Comparison of ENCODE assay signal across 8 mouse cellular contexts in genomic region chr5:145116916-145117315, GRCm38 (mm10). TPM values are rescaled to one million over a fixed set of nuclear protein-coding genes. Genes with fewer than 3 reads are reported as not detected.
A peak's percentile ranks its signal among the peaks of the same experiment; 100 is the strongest.
DNase-seq lines count a peak whose midpoint lies in the region; ATAC-seq and TF ChIP-seq lines count a peak whose summit lies in the region.

No protein-coding gene starts in this region.

- H3K4me2 ChIP-seq in forebrain, embryonic 12.5 days = no peak overlapping the region
- peak overlapping the region; percentile 34 for H3K4me2 ChIP-seq in heart, postnatal 0 days (ENCODE audit: low read depth, low read length)
- peak overlapping the region; percentile 85 for H3K4me2 ChIP-seq in limb, embryonic 14.5 days (replicated peaks; ENCODE audit: low read depth, low read length, severe bottlenecking)
- H3K4me2 ChIP-seq in myocyte (ENCODE audit: low read depth) = peak overlapping the region; percentile 79

- H3K79me2 ChIP-seq in MEL (ENCODE audit: control insufficient read depth, insufficient read depth, low read length, poor library complexity) (peaks cover 58% of the 10 kb centered on the region), myocyte (ENCODE audit: control insufficient read depth, insufficient read depth) (peaks cover 65% of the 10 kb centered on the region)

- peaks cover 18% of the 10 kb centered on the region for H3K4me1 ChIP-seq in forebrain, embryonic 10.5 days
- peaks cover 11% of the 10 kb centered on the region; the same call in 1 of the 2 replicates for H3K4me1 ChIP-seq in forebrain, embryonic 12.5 days
- peaks cover 4 to 18% of the 10 kb centered on the region in 2 experiments; a peak in 3 of 4 replicates for H3K4me1 ChIP-seq in MEL (ENCODE audit: control insufficient read depth in 1 of 2, insufficient read depth in 2 of 2, low read length in 2 of 2)
- H3K4me1 ChIP-seq in heart, postnatal 0 days (ENCODE audit: control insufficient read depth, insufficient read depth) = 0 out of 2 replicates have a peak, but pooled peaks cover 5% of the 10 kb centered on the region
- H3K4me1 ChIP-seq in limb, embryonic 14.5 days (ENCODE audit: control insufficient read depth, insufficient read depth, low read length) = peaks cover 21% of the 10 kb centered on the region
- H3K4me1 ChIP-seq in thymus, adult 2 months (replicated peaks; ENCODE audit: control insufficient read depth, insufficient read depth, low read length) = peaks cover 22% of the 10 kb centered on the region

- H3K27ac ChIP-seq in forebrain, embryonic 10.5 days = no peak overlapping the region
- H3K27ac ChIP-seq in forebrain, embryonic 12.5 days = no peak overlapping the region
- peak overlapping the region; percentile 82 for H3K27ac ChIP-seq in MEL (ENCODE audit: control insufficient read depth, low read depth, low read length)
- H3K27ac ChIP-seq in heart, postnatal 0 days (ENCODE audit: low read depth) = peak overlapping the region; percentile 87
- peak overlapping the region; percentile 62 for H3K27ac ChIP-seq in limb, embryonic 14.5 days (replicated peaks; ENCODE audit: low read depth, low read length)
- peak overlapping the region; percentile 96 for H3K27ac ChIP-seq in thymus, adult 2 months (ENCODE audit: control insufficient read depth, insufficient read depth, low read length)

- no peak overlapping the region for H3ac ChIP-seq in myocyte (ENCODE audit: control insufficient read depth, insufficient read length)

- 0 out of 4 replicates have a peak, but pooled peaks of 1 of the 2 experiments have one; percentile 8 for TF ChIP-seq EP300 in MEL (IDR thresholded peaks at IDR 0.05; ENCODE audit: low read depth in 1 of 2, low read length in 2 of 2)
- TF ChIP-seq EP300 in heart, postnatal 0 days (IDR thresholded peaks at IDR 0.05; ENCODE audit: low read depth) = no peak

- TF ChIP-seq CTCF in MEL (IDR thresholded peaks at IDR 0.05 in 2 of 3, conservative IDR thresholded peaks at IDR 0.05 in 1 of 3; ENCODE audit: control insufficient read depth in 1 of 3, insufficient read depth in 1 of 3, low read depth in 2 of 3, low read length in 3 of 3, poor library complexity in 1 of 3, severe bottlenecking in 1 of 3) = peak; percentile 58 to 73 (median 69)
- TF ChIP-seq CTCF in heart, postnatal 0 days (IDR thresholded peaks at IDR 0.05; ENCODE audit: low read depth) = peak; percentile 60
- TF ChIP-seq CTCF in thymus, adult 2 months (IDR thresholded peaks at IDR 0.05; ENCODE audit: borderline replicate concordance, control insufficient read depth, extremely low read depth, insufficient read depth, low read length, poor library complexity) = peak; percentile 85

- ATAC-seq in forebrain, embryonic 12.5 days (ENCODE audit: low FRiP score) = no peak
- ATAC-seq in heart, postnatal 0 days (ENCODE audit: insufficient read depth, low read depth) = peak; percentile 39
- no peak for ATAC-seq in limb, embryonic 14.5 days (ENCODE audit: low FRiP score, low read depth)

- no peak overlapping the region for H3K9ac ChIP-seq in forebrain, embryonic 12.5 days
- peak overlapping the region; percentile 66 for H3K9ac ChIP-seq in MEL (ENCODE audit: control insufficient read depth, low read depth, low read length, poor library complexity, severe bottlenecking)
- no peak overlapping the region; the same call in 1 of the 2 replicates for H3K9ac ChIP-seq in heart, postnatal 0 days (replicated peaks; ENCODE audit: low read depth, low read length)
- H3K9ac ChIP-seq in limb, embryonic 14.5 days (ENCODE audit: low read depth, low read length, severe bottlenecking) = no peak overlapping the region

- H3K36me3 ChIP-seq in forebrain, embryonic 10.5 days (replicated peaks) = peaks cover 5% of the 10 kb centered on the region; the same call in 1 of the 2 replicates
- no peaks in the 10 kb centered on the region for H3K36me3 ChIP-seq in forebrain, embryonic 12.5 days (replicated peaks)
- H3K36me3 ChIP-seq in MEL (ENCODE audit: control insufficient read depth in 1 of 2, insufficient read depth in 2 of 2, low read length in 2 of 2) (peaks cover 3 to 13% of the 10 kb centered on the region in 2 experiments), myocyte (ENCODE audit: control insufficient read depth, insufficient read depth) (no peaks in the 10 kb centered on the region)
- H3K36me3 ChIP-seq in heart, postnatal 0 days (replicated peaks; ENCODE audit: control insufficient read depth, insufficient read depth, low read length) = no peaks in the 10 kb centered on the region
- H3K36me3 ChIP-seq in limb, embryonic 14.5 days (ENCODE audit: control insufficient read depth, insufficient read depth, low read length) = 0 out of 2 replicates have a peak, but pooled peaks cover 6% of the 10 kb centered on the region
- 0 out of 2 replicates have a peak, but pooled peaks cover 2% of the 10 kb centered on the region for H3K36me3 ChIP-seq in thymus, adult 2 months (ENCODE audit: control insufficient read depth, insufficient read depth, low read length)

- WGBS in forebrain, embryonic 10.5 days = 45% methylated on average over 10 of the region's 10 CpGs
- 47% methylated on average over 10 of the region's 10 CpGs for WGBS in forebrain, embryonic 12.5 days
- WGBS in heart, postnatal 0 days = 35% methylated on average over 10 of the region's 10 CpGs
- 53% methylated on average over 10 of the region's 10 CpGs for WGBS in limb, embryonic 14.5 days
- WGBS in thymus, adult 2 months = 62% methylated on average over 10 of the region's 10 CpGs

- H3K4me3 ChIP-seq in forebrain, embryonic 10.5 days = no peak overlapping the region
- H3K4me3 ChIP-seq in forebrain, embryonic 12.5 days (replicated peaks) = no peak overlapping the region
- H3K4me3 ChIP-seq in MEL (ENCODE audit: control insufficient read depth in 1 of 2, insufficient read depth in 1 of 2, low read depth in 2 of 2, low read length in 2 of 2) (peak overlapping the region; percentile 36; a peak in 3 of 4 replicates), myocyte (peak overlapping the region; percentile 84)
- 0 out of 2 replicates have a peak overlapping the region, but pooled peaks have one; percentile 4 for H3K4me3 ChIP-seq in heart, postnatal 0 days (ENCODE audit: low read depth, low read length)
- H3K4me3 ChIP-seq in limb, embryonic 14.5 days (replicated peaks; ENCODE audit: low read length) = 0 out of 2 replicates have a peak overlapping the region, but pooled peaks have one; percentile 4
- H3K4me3 ChIP-seq in thymus, adult 2 months (ENCODE audit: control insufficient read depth, insufficient read depth, low read length) = peak overlapping the region; percentile 31

- H3K9me3 ChIP-seq in forebrain, embryonic 10.5 days = no peaks in the 10 kb centered on the region
- 0 out of 2 replicates have a peak, but pooled peaks cover 3% of the 10 kb centered on the region for H3K9me3 ChIP-seq in forebrain, embryonic 12.5 days
- H3K9me3 ChIP-seq in MEL (replicated peaks; ENCODE audit: insufficient read depth, low read length) = no peaks in the 10 kb centered on the region
- H3K9me3 ChIP-seq in heart, postnatal 0 days (replicated peaks; ENCODE audit: control insufficient read depth, low read length) = no peaks in the 10 kb centered on the region
- 0 out of 2 replicates have a peak, but pooled peaks cover 5% of the 10 kb centered on the region for H3K9me3 ChIP-seq in limb, embryonic 14.5 days (ENCODE audit: control insufficient read depth, low read length)

- TF ChIP-seq RAD21 in MEL (IDR thresholded peaks at IDR 0.05; ENCODE audit: low read depth, low read length) = peak; percentile 23

- peaks cover 38% of the 10 kb centered on the region for H3K27me3 ChIP-seq in forebrain, embryonic 10.5 days (ENCODE audit: poor library complexity, severe bottlenecking)
- peaks cover 39% of the 10 kb centered on the region for H3K27me3 ChIP-seq in forebrain, embryonic 12.5 days
- H3K27me3 ChIP-seq in MEL (ENCODE audit: control insufficient read depth in 1 of 2, insufficient read depth in 2 of 2, low read length in 2 of 2) (no peaks in the 10 kb centered on the region), myocyte (ENCODE audit: control insufficient read depth, insufficient read depth, insufficient read length) (no peaks in the 10 kb centered on the region)
- H3K27me3 ChIP-seq in heart, postnatal 0 days (ENCODE audit: control insufficient read depth, insufficient read depth, low read length) = no peaks in the 10 kb centered on the region
- H3K27me3 ChIP-seq in limb, embryonic 14.5 days (ENCODE audit: control insufficient read depth, insufficient read depth, low read length) = no peaks in the 10 kb centered on the region
- no peaks in the 10 kb centered on the region for H3K27me3 ChIP-seq in thymus, adult 2 months (ENCODE audit: control insufficient read depth, insufficient read depth, low read length)

- no peak for TF ChIP-seq POLR2A in MEL (IDR thresholded peaks at IDR 0.05; ENCODE audit: control insufficient read depth in 1 of 2, insufficient read depth in 1 of 2, low read depth in 1 of 2, low read length in 2 of 2, poor library complexity in 1 of 2)
- no peak for TF ChIP-seq POLR2A in limb, embryonic 14.5 days (IDR thresholded peaks at IDR 0.05; ENCODE audit: borderline replicate concordance, extremely low read depth, insufficient read depth, insufficient read length)
- no peak for TF ChIP-seq POLR2A in myocyte (IDR thresholded peaks at IDR 0.05; ENCODE audit: insufficient read length, low read depth)
- TF ChIP-seq POLR2A in thymus, adult 2 months (IDR thresholded peaks at IDR 0.05; ENCODE audit: control insufficient read depth, extremely low read depth, insufficient read depth, low read length, poor library complexity) = no peak

- DNase-seq in forebrain, embryonic 10.5 days (ENCODE audit: extremely low spot score, low spot score) = peak; percentile 50
- DNase-seq in MEL (ENCODE audit: low read depth, low spot score) = peak; percentile 71
- DNase-seq in embryo, embryonic 11 days = peak; percentile 67
- no peak for DNase-seq in heart, postnatal 0 days (ENCODE audit: low spot score)
- peak; percentile 44 for DNase-seq in limb, embryonic 14.5 days (ENCODE audit: low spot score)
- peak; percentile 72 for DNase-seq in thymus, adult 2 months

RNA-seq across cellular contexts. Expression of gene Arpc1b, which starts 2.9 kb away (rescaled TPM):
- 82.9 and 83.4 TPM in 2 replicates for polyA plus RNA-seq in forebrain, embryonic 10.5 days (2016; fragmentation: Nextera tagmentation; extraction: Ambion mirVana)
- polyA plus RNA-seq in forebrain, embryonic 12.5 days (2016; fragmentation: Nextera tagmentation; extraction: Ambion mirVana) = 52.2 and 65.6 TPM in 2 replicates
- 432 and 582 TPM in 2 replicates for total RNA-seq in MEL (2012; rRNA removed)
- polyA plus RNA-seq in MEL (2012; ENCODE audit: insufficient read depth in 1 of 2, insufficient read length in 2 of 2, low read depth in 1 of 2, low replicate concordance in 2 of 2, missing spikeins in 1 of 2) (100 to 1,000 TPM; 143 to 708 TPM), myocyte (2012; fragmentation: generic; extraction: Trizol) (482 TPM)
- 105 and 267 TPM in 2 replicates for total RNA-seq in heart, postnatal 0 days (2014; rRNA removed; ENCODE audit: low replicate concordance)
- 179 and 181 TPM in 2 replicates for polyA plus RNA-seq in heart, postnatal 0 days (2015; fragmentation: Nextera tagmentation; extraction: Ambion mirVana)
- 324 and 340 TPM in 2 replicates for polyA plus RNA-seq in limb, embryonic 14.5 days (2012; rRNA removed)
- 214 and 217 TPM in 2 replicates for polyA plus RNA-seq in limb, embryonic 14.5 days (2014; fragmentation: Nextera tagmentation; extraction: Ambion mirVana)
- polyA plus RNA-seq in thymus, adult 2 months (2012; rRNA removed) = 859 and 863 TPM in 2 replicates

RNA-seq across cellular contexts. Expression of gene Pdap1, which starts 23.1 kb away (rescaled TPM):
- 148 and 151 TPM in 2 replicates for polyA plus RNA-seq in forebrain, embryonic 10.5 days (2016; fragmentation: Nextera tagmentation; extraction: Ambion mirVana)
- polyA plus RNA-seq in forebrain, embryonic 12.5 days (2016; fragmentation: Nextera tagmentation; extraction: Ambion mirVana) = 154 and 155 TPM in 2 replicates
- total RNA-seq in MEL (2012; rRNA removed) = 104 and 106 TPM in 2 replicates
- 100 to 1,000 TPM in 1 of 2 experiments, not detected in 1; 301 TPM for polyA plus RNA-seq in MEL (2012; ENCODE audit: insufficient read depth in 1 of 2, insufficient read length in 2 of 2, low read depth in 1 of 2, low replicate concordance in 2 of 2, missing spikeins in 1 of 2)
- 8.6 and 15.9 TPM in 2 replicates for total RNA-seq in heart, postnatal 0 days (2014; rRNA removed; ENCODE audit: low replicate concordance)
- polyA plus RNA-seq in heart, postnatal 0 days (2015; fragmentation: Nextera tagmentation; extraction: Ambion mirVana) = 58.0 and 58.1 TPM in 2 replicates
- 60.3 and 114 TPM in 2 replicates for polyA plus RNA-seq in limb, embryonic 14.5 days (2012; rRNA removed)
- 91.5 and 99.3 TPM in 2 replicates for polyA plus RNA-seq in limb, embryonic 14.5 days (2014; fragmentation: Nextera tagmentation; extraction: Ambion mirVana)
- polyA plus RNA-seq in myocyte (2012; fragmentation: generic; extraction: Trizol) = 98.9 TPM
- 35.6 and 36.2 TPM in 2 replicates for polyA plus RNA-seq in thymus, adult 2 months (2012; rRNA removed)

RNA-seq across cellular contexts. Expression of gene Bud31, which starts 23.2 kb away (rescaled TPM):
- 250 and 253 TPM in 2 replicates for polyA plus RNA-seq in forebrain, embryonic 10.5 days (2016; fragmentation: Nextera tagmentation; extraction: Ambion mirVana)
- 225 and 235 TPM in 2 replicates for polyA plus RNA-seq in forebrain, embryonic 12.5 days (2016; fragmentation: Nextera tagmentation; extraction: Ambion mirVana)
- 203 and 207 TPM in 2 replicates for total RNA-seq in MEL (2012; rRNA removed)
- polyA plus RNA-seq in MEL (2012; ENCODE audit: insufficient read depth in 1 of 2, insufficient read length in 2 of 2, low read depth in 1 of 2, low replicate concordance in 2 of 2, missing spikeins in 1 of 2) (100 to 1,000 TPM in 1 of 2 experiments, not detected in 1; 193 TPM), myocyte (2012; fragmentation: generic; extraction: Trizol) (130 TPM)
- 61.2 and 91.1 TPM in 2 replicates for total RNA-seq in heart, postnatal 0 days (2014; rRNA removed; ENCODE audit: low replicate concordance)
- 119 and 121 TPM in 2 replicates for polyA plus RNA-seq in heart, postnatal 0 days (2015; fragmentation: Nextera tagmentation; extraction: Ambion mirVana)
- polyA plus RNA-seq in limb, embryonic 14.5 days (2012; rRNA removed) = 116 and 147 TPM in 2 replicates
- 191 and 197 TPM in 2 replicates for polyA plus RNA-seq in limb, embryonic 14.5 days (2014; fragmentation: Nextera tagmentation; extraction: Ambion mirVana)
- 73.3 and 105 TPM in 2 replicates for polyA plus RNA-seq in thymus, adult 2 months (2012; rRNA removed)

RNA-seq across cellular contexts. Expression of gene Kpna7, which starts 33.1 kb away (rescaled TPM):
- polyA plus RNA-seq in forebrain, embryonic 10.5 days (2016; fragmentation: Nextera tagmentation; extraction: Ambion mirVana) = not detected in 2 replicates
- not detected in 2 replicates for polyA plus RNA-seq in forebrain, embryonic 12.5 days (2016; fragmentation: Nextera tagmentation; extraction: Ambion mirVana)
- total RNA-seq in MEL (2012; rRNA removed) = 0.35 and 2.5 TPM in 2 replicates
- polyA plus RNA-seq in MEL (2012; ENCODE audit: insufficient read depth in 1 of 2, insufficient read length in 2 of 2, low read depth in 1 of 2, low replicate concordance in 2 of 2, missing spikeins in 1 of 2) (1 to 10 TPM in 1 of 2 experiments, not detected in 1; 2.2 TPM), myocyte (2012; fragmentation: generic; extraction: Trizol) (not detected)
- total RNA-seq in heart, postnatal 0 days (2014; rRNA removed; ENCODE audit: low replicate concordance) = not detected in 2 replicates
- polyA plus RNA-seq in heart, postnatal 0 days (2015; fragmentation: Nextera tagmentation; extraction: Ambion mirVana) = not detected in 2 replicates
- not detected in 2 replicates for polyA plus RNA-seq in limb, embryonic 14.5 days (2012; rRNA removed)
- polyA plus RNA-seq in limb, embryonic 14.5 days (2014; fragmentation: Nextera tagmentation; extraction: Ambion mirVana) = not detected in 2 replicates
- 0.27 and 0.41 TPM in 2 replicates for polyA plus RNA-seq in thymus, adult 2 months (2012; rRNA removed)

RNA-seq across cellular contexts. Expression of gene Arpc1a, which starts 33.3 kb away (rescaled TPM):
- polyA plus RNA-seq in forebrain, embryonic 10.5 days (2016; fragmentation: Nextera tagmentation; extraction: Ambion mirVana) = 120 and 121 TPM in 2 replicates
- polyA plus RNA-seq in forebrain, embryonic 12.5 days (2016; fragmentation: Nextera tagmentation; extraction: Ambion mirVana) = 168 and 174 TPM in 2 replicates
- total RNA-seq in MEL (2012; rRNA removed) = 85.8 and 96.9 TPM in 2 replicates
- polyA plus RNA-seq in MEL (2012; ENCODE audit: insufficient read depth in 1 of 2, insufficient read length in 2 of 2, low read depth in 1 of 2, low replicate concordance in 2 of 2, missing spikeins in 1 of 2) (100 to 1,000 TPM; 187 to 306 TPM), myocyte (2012; fragmentation: generic; extraction: Trizol) (67.2 TPM)
- 64.7 and 73.5 TPM in 2 replicates for total RNA-seq in heart, postnatal 0 days (2014; rRNA removed; ENCODE audit: low replicate concordance)
- polyA plus RNA-seq in heart, postnatal 0 days (2015; fragmentation: Nextera tagmentation; extraction: Ambion mirVana) = 82.0 and 83.5 TPM in 2 replicates
- 145 and 150 TPM in 2 replicates for polyA plus RNA-seq in limb, embryonic 14.5 days (2012; rRNA removed)
- 142 and 147 TPM in 2 replicates for polyA plus RNA-seq in limb, embryonic 14.5 days (2014; fragmentation: Nextera tagmentation; extraction: Ambion mirVana)
- polyA plus RNA-seq in thymus, adult 2 months (2012; rRNA removed) = 144 and 149 TPM in 2 replicates

Comparison
In these comparisons a context has a peak if more than half of its experiments do, and no peak if none do; other contexts are left out.
1. H3K27ac ChIP-seq: peak in MEL (single experiment), heart, postnatal 0 days (single experiment), limb, embryonic 14.5 days (single experiment) and thymus, adult 2 months (single experiment); none in forebrain, embryonic 10.5 days (single experiment) and forebrain, embryonic 12.5 days (single experiment).
2. H3K4me3 ChIP-seq: peak in MEL (2 of 2), heart, postnatal 0 days (single experiment), limb, embryonic 14.5 days (single experiment), myocyte (single experiment) and thymus, adult 2 months (single experiment); none in forebrain, embryonic 10.5 days (single experiment) and forebrain, embryonic 12.5 days (single experiment).
3. Peak in every context shown above with its lines, with median percentiles within 50 percentile points of each other: CTCF ChIP-seq.